Mouse (Mus musculus): Measurements from ENCODE around the gene Polr3c. TPM values are rescaled to one million over a fixed set of nuclear protein-coding genes. Genes with fewer than 3 reads are reported as not detected.
"Not testable (repeated sequence)": the region's sequence is repeated elsewhere in the genome, so short reads cannot be mapped to it uniquely, and the experiment has no call there.

The Polr3c gene
- polyA plus RNA-seq (2015; fragmentation: Nextera tagmentation; extraction: Ambion mirVana): 31.7 and 38.0 TPM in 2 replicates

DNA sequence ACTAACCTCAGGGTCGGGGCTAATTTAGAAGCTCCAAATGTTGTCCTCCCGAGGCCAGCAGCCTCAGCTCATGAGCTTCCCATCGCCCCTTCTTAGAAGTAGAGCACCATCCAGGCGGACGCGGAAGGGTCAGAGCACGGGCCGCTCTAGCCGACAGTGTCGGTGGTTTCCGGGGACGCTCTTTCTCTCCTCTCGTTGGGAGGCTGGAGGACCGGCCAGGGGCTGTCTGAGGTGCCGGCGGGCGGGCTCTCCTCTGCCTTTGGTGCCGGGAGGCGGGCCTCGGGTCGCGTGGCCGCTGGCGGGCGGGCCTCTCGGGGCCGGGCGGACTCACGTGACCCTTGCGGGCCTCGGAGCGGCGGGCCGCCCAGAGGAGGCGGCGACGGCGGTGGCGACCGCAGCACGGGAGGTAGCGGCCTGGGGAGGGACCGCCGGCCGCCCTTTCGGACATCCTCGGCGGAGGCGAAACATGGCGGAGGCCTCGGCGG lies at the start of gene Polr3c, which contains the start of gene Rnf115:
Gene Polr3c (minus strand): TSS at position 286 of the 485 bp plus-strand sequence.
Gene Rnf115 (plus strand): TSS at position 322 of the 485 bp plus-strand sequence.
- H3K9me3 ChIP-seq: no peaks in the 10 kb centered on the region
- H3K4me2 ChIP-seq: peak within 1 kb of the TSS; percentile 82
- H3K4me3 ChIP-seq: peak within 1 kb of the TSS; percentile 96
- no peaks in the 10 kb centered on the region for H3K27me3 ChIP-seq
- under 1% methylated on average over 52 of the region's 52 CpGs for WGBS
- peaks cover 40% of the 10 kb centered on the region for H3K4me1 ChIP-seq (replicated peaks)
- ATAC-seq (ENCODE audit: low read depth): peak; percentile 98
- peak within 1 kb of the TSS; percentile 88 for H3K27ac ChIP-seq (replicated peaks)
- peaks cover 18% of the 10 kb centered on the region for H3K36me3 ChIP-seq
- peak within 1 kb of the TSS; percentile 92 for H3K9ac ChIP-seq

DNA sequence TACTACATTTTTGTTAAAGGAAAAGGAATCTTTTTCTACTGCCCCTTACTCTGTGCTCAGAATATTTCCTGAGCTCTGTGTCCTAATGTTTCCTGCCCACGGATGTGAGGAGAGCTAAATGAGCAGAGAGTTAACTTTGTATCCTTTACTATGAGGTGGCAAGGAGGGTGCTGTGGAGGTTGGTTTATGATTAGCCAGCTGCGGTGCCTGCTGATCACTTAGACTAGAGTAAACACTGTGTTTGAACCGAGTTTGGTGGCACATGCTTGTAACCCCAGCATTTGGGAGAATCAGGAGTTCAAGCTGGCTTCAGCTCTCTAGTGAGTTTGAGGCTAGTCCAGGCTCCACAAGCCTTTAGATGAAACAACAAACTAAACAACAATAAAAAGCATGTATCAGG lies 49.7 kb upstream of the Polr3c start:
- no peak for ATAC-seq (ENCODE audit: low read depth)
- Histone ChIP-seq H3K4me2 (no peak overlapping the region), H3K9ac (no peak overlapping the region), H3K27me3 (no peaks in the 10 kb centered on the region), H3K36me3 (peaks cover 13% of the 10 kb centered on the region), H3K9me3 (no peaks in the 10 kb centered on the region), H3K27ac (replicated peaks) (no peak overlapping the region), H3K4me3 (no peak overlapping the region), H3K4me1 (replicated peaks) (no peaks in the 10 kb centered on the region)
- WGBS: 78% methylated on average over 3 of the region's 3 CpGs

GRCm38 (mm10) chr3:96772949-96773348 lies 45.5 kb upstream of the Polr3c start:
- no peaks in the 10 kb centered on the region for H3K9me3 ChIP-seq
- ATAC-seq (ENCODE audit: low read depth): no peak
- no peak overlapping the region for H3K9ac ChIP-seq
- H3K4me2 ChIP-seq: no peak overlapping the region
- H3K27ac ChIP-seq (replicated peaks): no peak overlapping the region
- peaks cover 10% of the 10 kb centered on the region for H3K36me3 ChIP-seq
- H3K4me3 ChIP-seq: no peak overlapping the region
- no peaks in the 10 kb centered on the region for H3K27me3 ChIP-seq
- WGBS: 52% methylated on average over 1 of the region's 1 CpGs
- H3K4me1 ChIP-seq (replicated peaks): no peaks in the 10 kb centered on the region

- no peak overlapping the region for H3K9ac ChIP-seq
- H3K4me3 ChIP-seq: no peak overlapping the region
- H3K4me1 ChIP-seq (replicated peaks): no peaks in the 10 kb centered on the region
- H3K27ac ChIP-seq (replicated peaks): no peak overlapping the region
- H3K36me3 ChIP-seq: peaks cover 6% of the 10 kb centered on the region
- no peaks in the 10 kb centered on the region for H3K27me3 ChIP-seq
- H3K9me3 ChIP-seq: no peaks in the 10 kb centered on the region
- H3K4me2 ChIP-seq: no peak overlapping the region
- no peak for ATAC-seq (ENCODE audit: low read depth)
- 87% methylated on average over 5 of the region's 5 CpGs for WGBS
Observed at GRCm38 (mm10) chr3:96769971-96770370, 42.5 kb upstream of the Polr3c start.

DNA sequence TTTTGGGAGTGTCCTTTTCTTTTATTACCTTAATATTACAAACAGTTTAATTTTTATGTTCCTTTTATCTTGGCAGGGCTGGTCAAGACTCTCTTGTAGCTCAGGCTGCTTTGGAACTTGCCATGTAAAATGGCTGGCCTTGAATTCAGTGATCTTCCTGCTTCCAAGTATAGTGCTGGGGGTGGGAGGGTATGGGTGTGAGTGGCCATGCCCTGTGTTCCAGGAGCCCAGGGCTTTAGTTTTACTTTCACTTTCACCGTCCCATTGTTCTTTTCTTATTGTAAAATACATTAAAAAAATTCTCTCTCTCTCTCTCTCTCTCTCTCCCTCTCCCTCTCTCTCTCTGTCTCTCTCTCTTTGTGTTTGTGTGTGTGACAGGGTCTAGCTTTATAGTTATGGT lies 37.1 kb upstream of the Polr3c start:
- H3K27ac ChIP-seq (replicated peaks): no peak overlapping the region
- no peaks in the 10 kb centered on the region for H3K27me3 ChIP-seq
- H3K36me3 ChIP-seq: peaks cover 6% of the 10 kb centered on the region
- no peaks in the 10 kb centered on the region for H3K9me3 ChIP-seq
- H3K4me3 ChIP-seq: no peak overlapping the region
- no peak for ATAC-seq (ENCODE audit: low read depth)
- H3K4me2 ChIP-seq: no peak overlapping the region
- no peak overlapping the region for H3K9ac ChIP-seq
- H3K4me1 ChIP-seq (replicated peaks): no peaks in the 10 kb centered on the region
- 100% methylated on average over 1 of the region's 1 CpGs for WGBS

GRCm38 (mm10) chr3:96759695-96760094 lies 32.3 kb upstream of the Polr3c start:
- no peaks in the 10 kb centered on the region for H3K36me3 ChIP-seq

GRCm38 (mm10) chr3:96757691-96758090 lies 30.3 kb upstream of the Polr3c start:
- WGBS: 67% methylated on average over 7 of the region's 7 CpGs
- Histone ChIP-seq H3K27me3 (no peaks in the 10 kb centered on the region), H3K4me2 (no peak overlapping the region), H3K9ac (no peak overlapping the region), H3K4me3 (no peak overlapping the region), H3K27ac (replicated peaks) (no peak overlapping the region), H3K36me3 (no peaks in the 10 kb centered on the region), H3K4me1 (replicated peaks) (no peaks in the 10 kb centered on the region), H3K9me3 (no peaks in the 10 kb centered on the region)
- ATAC-seq (ENCODE audit: low read depth): no peak

More at GRCm38 (mm10) chr3:96759695-96760094, 32.3 kb upstream of the Polr3c start:
- WGBS: 94% methylated on average over 4 of the region's 4 CpGs
- Histone ChIP-seq H3K27ac (replicated peaks) (no peak overlapping the region), H3K4me2 (no peak overlapping the region), H3K4me3 (no peak overlapping the region), H3K9ac (no peak overlapping the region), H3K9me3 (no peaks in the 10 kb centered on the region), H3K27me3 (no peaks in the 10 kb centered on the region), H3K4me1 (replicated peaks) (no peaks in the 10 kb centered on the region)
- ATAC-seq (ENCODE audit: low read depth): no peak

GRCm38 (mm10) chr3:96755935-96756334 lies 28.5 kb upstream of the Polr3c start:
- no peak for ATAC-seq (ENCODE audit: low read depth)
- 97% methylated on average over 1 of the region's 1 CpGs for WGBS
- H3K4me2 ChIP-seq: no peak overlapping the region
- H3K9ac ChIP-seq: no peak overlapping the region
- H3K4me3 ChIP-seq: no peak overlapping the region
- H3K9me3 ChIP-seq: no peaks in the 10 kb centered on the region
- no peak overlapping the region for H3K27ac ChIP-seq (replicated peaks)
- H3K36me3 ChIP-seq: no peaks in the 10 kb centered on the region
- H3K4me1 ChIP-seq (replicated peaks): no peaks in the 10 kb centered on the region
- H3K27me3 ChIP-seq: no peaks in the 10 kb centered on the region

- Histone ChIP-seq H3K4me1 (replicated peaks) (no peaks in the 10 kb centered on the region), H3K4me2 (no peak overlapping the region), H3K9ac (no peak overlapping the region), H3K36me3 (no peaks in the 10 kb centered on the region), H3K27me3 (no peaks in the 10 kb centered on the region), H3K27ac (replicated peaks) (no peak overlapping the region), H3K4me3 (no peak overlapping the region), H3K9me3 (no peaks in the 10 kb centered on the region)
- ATAC-seq (ENCODE audit: low read depth): no peak
- 82% methylated on average over 1 of the region's 1 CpGs for WGBS
Observed at GRCm38 (mm10) chr3:96746829-96747228, 19.4 kb upstream of the Polr3c start.

- H3K27ac ChIP-seq (replicated peaks): no peak overlapping the region
- H3K4me3 ChIP-seq: no peak overlapping the region
- H3K36me3 ChIP-seq: no peaks in the 10 kb centered on the region
- no peak overlapping the region for H3K9ac ChIP-seq
- no peak overlapping the region for H3K4me2 ChIP-seq
- no peaks in the 10 kb centered on the region for H3K9me3 ChIP-seq
- H3K4me1 ChIP-seq (replicated peaks): no peaks in the 10 kb centered on the region
- WGBS: 96% methylated on average over 3 of the region's 3 CpGs
- ATAC-seq (ENCODE audit: low read depth): no peak
- H3K27me3 ChIP-seq: no peaks in the 10 kb centered on the region
Observed at GRCm38 (mm10) chr3:96744348-96744747, 16.9 kb upstream of the Polr3c start.

DNA sequence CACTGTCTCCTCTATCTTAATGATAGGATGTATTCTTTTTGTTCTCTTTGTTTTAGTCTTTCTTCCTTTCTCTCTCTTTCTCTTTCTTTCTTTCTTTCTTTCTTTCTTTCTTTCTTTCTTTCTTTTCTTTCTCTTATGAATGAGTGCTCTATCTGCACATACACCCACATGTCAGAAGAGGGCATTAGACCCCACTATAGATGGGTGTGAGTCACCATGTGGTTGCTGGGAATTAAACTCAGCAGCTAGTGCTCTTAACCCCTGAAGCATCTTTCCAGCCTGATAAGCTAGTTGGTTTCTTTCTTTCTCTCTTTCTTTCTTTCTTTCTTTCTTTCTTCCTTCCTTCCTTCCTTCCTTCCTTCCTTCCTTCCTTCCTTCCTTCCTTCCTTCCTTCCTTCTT lies 12.9 kb upstream of the Polr3c start:
- not testable (repeated sequence) for H3K27ac ChIP-seq (replicated peaks); H3K9ac ChIP-seq; H3K27me3 ChIP-seq; H3K9me3 ChIP-seq; H3K4me1 ChIP-seq (replicated peaks); H3K36me3 ChIP-seq; ATAC-seq (ENCODE audit: low read depth); H3K4me2 ChIP-seq; H3K4me3 ChIP-seq

DNA sequence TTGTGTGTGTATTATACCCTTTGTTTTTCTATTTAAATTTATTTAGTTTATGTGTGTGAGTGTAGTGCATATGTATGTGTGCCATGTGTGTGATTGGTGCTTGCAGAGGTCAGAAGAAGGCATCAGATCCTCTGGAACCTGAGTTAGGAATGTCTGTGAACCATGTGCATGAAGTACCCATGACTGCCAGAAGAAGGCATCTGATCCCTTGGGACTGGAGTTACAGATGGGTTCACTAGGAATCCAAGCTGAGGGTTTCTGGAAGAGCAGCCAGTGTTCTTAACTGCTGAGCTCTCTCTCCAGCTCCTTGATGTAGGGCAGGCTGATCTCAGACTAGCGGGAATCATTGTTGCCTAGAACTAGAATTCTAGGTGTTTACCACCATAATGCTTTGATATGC lies 10.6 kb upstream of the Polr3c start:
- Histone ChIP-seq H3K27ac (replicated peaks) (no peak overlapping the region), H3K9me3 (no peaks in the 10 kb centered on the region), H3K4me1 (replicated peaks) (peaks cover 13% of the 10 kb centered on the region; the same call in 1 of the 2 replicates), H3K4me2 (no peak overlapping the region), H3K27me3 (no peaks in the 10 kb centered on the region), H3K9ac (no peak overlapping the region), H3K4me3 (no peak overlapping the region), H3K36me3 (no peaks in the 10 kb centered on the region)
- WGBS: 98% methylated on average over 1 of the region's 1 CpGs
- no peak for ATAC-seq (ENCODE audit: low read depth)

DNA sequence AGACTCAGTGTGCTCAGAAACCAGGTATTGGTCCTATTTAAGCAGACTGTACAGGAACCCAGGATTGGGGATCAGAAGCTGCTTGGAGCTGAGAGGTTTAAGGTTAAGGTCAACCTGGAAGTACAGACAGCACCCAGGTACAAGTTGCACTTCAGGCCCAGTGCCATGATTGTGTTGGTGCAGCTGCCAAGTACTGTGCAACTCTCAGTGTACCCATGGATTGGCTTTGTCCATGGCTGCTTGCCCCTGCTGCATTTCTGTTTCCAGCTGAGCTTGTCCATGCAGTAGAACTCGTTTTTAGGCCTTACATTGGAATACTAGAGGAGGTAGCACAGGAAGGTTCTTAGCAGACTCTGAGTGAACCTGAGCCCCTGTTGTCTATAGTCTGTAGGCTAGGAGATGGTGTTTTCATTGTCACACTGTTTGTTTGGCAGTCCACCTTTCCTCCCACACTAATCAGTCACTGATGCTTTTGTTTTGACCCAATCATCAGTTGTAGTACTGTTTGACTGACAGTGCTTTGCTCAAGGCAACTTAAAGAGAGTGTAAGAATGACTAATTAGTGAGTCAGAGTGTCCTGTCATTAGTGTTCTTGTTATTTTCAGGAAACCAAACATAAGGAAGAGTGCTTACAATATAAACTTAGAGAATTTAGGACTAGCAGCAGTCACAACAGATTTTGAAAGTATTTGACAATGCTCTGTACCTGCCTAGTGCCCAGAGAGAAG lies 9.7 kb upstream of the Polr3c start:
- Histone ChIP-seq H3K27me3 (no peaks in the 10 kb centered on the region), H3K36me3 (no peaks in the 10 kb centered on the region), H3K9ac (no peak overlapping the region), H3K4me1 (replicated peaks) (peaks cover 13% of the 10 kb centered on the region; the same call in 1 of the 2 replicates), H3K4me2 (no peak overlapping the region), H3K9me3 (no peaks in the 10 kb centered on the region), H3K4me3 (no peak overlapping the region), H3K27ac (replicated peaks) (no peak overlapping the region)
- 52% methylated on average over 1 of the region's 1 CpGs for WGBS
- ATAC-seq (ENCODE audit: low read depth): no peak
